Mouse (Mus musculus): ENCODE results near the gene Itpkb.
A peak's percentile ranks its signal among the peaks of the same experiment; 100 is the strongest.

Gene Itpkb

DNA sequence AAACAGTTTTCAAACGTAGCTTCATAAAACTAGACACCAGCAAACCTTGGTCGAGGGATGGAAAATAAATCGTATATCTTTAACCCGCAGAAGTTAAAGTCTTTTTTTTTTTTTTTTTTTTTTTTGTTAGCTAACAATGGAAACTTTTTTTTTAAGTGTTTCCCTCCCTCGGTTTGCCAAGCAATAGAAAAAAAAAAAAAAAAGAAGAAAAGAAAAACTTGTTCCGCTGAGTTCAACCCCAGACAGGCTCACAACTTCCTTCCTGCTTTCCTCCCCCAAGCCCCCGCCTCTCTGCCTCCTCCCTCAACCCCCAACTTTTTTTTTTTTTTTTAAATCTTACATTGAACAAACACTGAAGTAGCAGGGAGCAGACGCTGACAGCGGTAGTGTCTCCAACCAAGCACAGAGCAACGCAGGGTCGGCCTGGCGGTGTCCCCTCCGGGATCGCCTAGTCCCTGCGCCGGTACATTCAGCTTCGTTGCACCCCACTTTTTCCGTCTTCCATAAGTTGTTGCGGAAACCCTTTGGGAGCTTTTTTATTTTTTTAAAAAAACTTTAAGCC, at the start of gene Itpkb:
TSS of gene Itpkb (plus strand) at position 341 of the 562 bp plus-strand sequence.
- DNase-seq = peak; percentile 25

DNA sequence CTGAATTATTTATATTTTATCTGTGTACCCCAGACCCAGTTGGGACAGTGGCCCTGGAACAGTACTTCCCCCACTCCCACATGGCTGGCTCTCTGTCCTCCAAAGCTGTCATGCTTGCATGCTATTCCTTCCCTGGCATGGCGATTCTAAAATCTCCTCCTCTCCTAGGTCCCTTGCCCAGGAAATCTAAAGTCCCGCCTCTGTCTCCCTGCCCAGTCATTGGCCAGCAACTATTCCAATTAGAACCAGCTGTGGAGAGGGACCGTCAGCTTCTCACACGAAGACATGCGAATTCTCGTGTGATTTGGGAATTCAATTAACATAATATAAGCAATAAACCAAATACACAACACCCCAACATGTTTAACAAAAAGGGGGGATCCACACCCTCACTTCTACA, 47.7 kb upstream of the Itpkb start:
- no peak for DNase-seq

DNA sequence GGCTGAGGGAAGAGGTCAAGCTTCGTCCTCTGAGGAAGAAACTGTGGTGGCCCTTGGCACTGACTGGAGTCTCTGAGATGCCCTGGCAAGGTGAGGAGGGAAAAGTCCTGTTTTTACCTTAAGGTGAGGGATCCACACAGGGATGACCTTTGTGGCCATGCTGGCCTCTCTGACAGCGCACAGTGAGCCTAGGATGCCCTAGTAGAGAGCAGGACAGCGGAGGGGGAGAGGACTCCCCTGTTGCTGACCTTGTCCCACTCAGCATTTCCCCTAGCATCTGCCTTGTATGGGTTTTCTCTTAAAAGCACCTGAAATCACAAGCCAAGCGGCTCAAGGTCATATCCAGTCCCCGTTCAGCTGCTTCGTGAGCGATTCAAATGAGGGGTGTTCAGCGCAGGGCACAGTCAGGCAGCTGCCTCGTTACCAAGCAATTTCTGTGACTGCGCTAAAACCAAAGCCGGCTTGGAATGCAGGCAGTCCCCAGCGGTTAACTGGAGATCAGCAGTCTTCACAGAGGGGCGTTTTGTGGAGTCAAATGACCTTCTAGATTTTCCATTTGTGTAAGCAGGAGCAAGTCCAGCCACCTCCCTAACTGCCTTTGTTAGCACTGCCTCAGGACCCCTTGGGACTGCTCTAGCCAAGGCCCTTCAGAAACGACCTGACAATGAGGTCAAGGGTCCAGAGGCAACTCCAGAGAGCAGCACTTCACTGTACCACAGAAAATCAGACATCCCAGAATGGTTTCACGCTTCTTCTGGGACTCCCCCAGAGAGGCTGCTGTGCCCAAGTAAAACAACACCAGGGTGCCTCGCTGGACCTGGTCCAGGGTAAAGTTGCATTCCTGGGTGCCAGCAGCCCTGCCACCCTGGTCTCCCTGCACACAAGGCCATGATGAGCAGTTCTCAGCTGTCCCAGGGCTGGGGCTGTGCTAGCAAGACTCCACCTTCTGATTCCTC, 46.2 kb upstream of the Itpkb start:
- peak; percentile 37 for DNase-seq

DNA sequence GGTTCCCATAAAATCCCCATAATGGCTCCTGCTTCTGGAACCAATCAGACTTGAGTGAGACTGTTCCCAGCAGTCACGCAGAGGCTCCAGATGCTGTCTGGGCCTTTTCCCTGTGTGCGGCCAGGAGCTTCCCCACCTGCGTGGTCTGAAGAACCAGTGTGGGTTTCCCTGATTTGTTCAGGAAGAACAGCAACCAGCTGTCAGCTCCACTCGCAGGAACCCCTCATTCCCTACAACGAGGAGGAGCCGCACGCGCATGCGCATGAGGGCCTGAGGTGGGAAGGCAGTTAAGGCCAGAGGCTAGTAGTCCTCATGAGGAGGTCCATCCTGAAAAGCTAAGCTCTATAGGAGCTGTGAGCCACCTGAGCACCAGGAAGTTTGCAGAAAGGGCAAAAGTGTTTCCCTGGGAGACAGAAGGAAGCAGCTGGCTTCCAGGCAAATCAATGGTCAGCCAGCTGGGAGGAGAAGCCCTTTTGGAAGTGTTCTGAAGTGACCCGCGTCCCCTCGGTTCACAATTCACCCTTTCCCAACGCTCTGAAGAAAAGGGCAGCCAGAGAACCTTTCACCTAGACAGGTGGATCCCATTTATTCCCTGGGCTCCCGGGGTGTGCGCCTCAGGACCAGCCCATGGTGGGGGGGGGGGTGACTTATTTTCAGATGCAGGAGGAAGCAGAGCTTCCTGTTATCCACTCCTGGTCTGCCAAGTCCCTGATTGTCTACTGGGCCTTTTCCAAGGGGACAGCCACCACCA, 44.0 kb upstream of the Itpkb start:
- no peak for DNase-seq

DNA sequence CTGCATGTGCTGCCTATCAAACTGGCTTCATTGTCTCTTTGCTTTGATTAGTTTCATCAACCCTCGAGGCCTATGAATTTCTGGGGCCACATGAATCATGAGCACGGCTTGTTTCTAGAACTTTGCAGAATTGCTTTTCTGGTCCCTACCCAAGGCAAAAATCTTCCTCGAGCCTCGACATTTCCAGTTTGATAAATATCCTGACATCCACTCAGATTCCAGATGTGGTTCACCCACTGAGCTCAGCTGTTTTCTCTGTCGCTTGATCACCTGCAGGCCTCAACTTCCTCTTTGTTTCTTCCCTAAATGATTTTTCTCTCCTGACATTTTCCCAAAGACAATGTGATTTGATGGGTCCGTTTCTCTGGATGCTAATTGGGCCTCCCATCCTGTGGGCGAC, 42.1 kb upstream of the Itpkb start:
- DNase-seq = no peak

DNA sequence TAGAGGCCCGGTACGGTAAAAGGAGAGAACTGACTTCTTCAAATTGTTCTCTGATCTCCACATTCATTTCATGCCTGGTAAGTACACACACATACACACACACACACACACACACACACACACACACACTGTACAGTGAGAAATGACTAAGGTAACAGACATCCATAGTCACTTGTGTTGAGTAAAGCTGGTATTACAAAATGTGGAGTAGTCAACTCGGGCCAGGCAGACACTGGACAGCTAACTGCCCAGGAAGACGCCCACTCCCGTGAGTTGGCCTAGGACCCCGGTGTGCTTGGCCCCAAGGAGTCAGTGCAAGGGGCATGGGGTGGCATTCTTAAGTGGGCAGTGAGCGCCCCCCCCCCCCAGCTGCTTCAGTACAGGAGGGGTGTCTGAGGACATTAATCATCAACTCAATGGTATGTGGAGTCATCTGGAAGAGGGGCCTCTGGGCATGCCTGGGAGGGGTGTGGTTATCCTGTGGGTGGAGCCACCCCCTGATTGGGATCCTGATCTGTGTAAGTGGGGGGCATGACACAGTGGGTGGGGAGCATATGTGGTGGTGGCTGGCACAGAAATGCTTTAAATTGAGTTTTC, 41.3 kb upstream of the Itpkb start:
- DNase-seq = no peak

DNA sequence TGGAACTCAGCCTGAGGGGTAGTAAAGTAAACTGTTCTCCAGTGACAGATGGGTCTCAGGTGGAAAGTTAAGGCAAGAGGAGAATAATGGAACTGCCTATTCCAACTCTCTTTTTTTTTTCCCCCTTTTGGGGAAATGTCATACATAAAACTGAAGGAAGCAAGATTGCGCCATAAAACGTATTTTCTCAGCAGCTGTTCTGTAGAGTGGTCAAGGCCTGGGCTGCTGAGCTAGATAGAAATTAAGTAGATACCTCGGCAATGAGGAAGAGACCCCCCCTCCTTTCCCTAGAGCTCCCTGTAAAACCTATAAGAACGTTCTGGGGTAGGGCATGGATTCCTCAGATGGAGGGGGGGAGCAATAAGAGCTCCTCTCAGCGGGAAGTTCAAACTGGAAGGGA, 40.5 kb upstream of the Itpkb start:
- no peak for DNase-seq

DNA sequence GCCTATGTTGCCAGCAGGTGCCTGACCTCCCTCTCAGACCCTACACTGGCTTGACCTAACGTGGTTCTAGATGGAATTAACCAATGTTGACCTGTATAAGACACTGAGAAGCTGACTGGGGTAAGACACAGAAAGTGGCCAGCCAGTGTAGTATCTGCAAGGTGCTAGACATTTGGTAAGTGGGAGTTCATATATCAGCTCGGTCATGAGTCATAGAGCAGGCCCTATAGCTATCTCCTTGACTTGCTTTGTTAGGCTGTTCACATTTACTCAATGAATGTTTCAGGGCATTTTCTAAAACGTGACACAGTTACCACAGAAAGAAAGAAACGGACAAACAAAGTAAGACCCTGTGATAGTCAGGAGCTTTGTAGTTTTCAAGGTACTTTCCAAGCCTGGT, 39.9 kb upstream of the Itpkb start:
- DNase-seq = no peak

DNA sequence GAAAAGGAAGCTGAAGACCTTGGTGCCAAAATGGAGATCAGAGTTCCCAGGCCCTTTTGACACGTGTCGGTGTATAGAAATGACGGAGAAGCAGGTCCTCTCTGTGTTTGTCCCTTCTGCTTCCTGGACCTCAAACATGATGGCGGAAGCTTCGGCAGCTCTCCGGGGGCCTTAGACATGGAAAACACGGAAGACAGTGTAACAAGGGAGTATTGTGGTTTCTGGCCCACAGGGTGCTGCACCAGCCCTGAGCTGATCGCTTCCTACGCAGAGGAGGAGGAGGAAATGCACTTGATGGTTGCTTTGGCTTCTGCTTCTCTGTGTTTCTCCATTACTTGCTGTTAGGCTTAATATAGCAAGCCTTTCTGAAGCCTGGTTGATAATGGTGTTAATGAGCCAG, 34.2 kb upstream of the Itpkb start:
- no peak for DNase-seq

DNA sequence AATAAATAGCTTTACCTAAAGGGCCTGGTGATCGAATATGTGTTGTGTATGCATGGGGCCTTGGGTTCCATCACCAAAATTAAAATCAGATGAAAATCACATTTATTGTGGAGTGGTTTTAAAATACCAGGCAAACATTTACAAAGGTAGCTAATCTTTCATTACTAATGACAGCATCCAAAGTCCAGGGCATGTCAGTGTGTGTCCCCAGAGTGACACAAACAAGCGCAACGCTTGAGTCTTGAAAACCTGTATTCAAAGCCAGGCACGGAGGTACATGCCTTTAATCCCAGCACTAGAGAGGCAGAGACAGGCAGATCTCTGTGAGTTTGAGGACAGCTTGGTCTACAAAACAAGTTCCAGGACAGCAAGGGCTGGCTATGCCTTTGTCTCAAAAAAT, 30.6 kb upstream of the Itpkb start:
- no peak for DNase-seq

DNA sequence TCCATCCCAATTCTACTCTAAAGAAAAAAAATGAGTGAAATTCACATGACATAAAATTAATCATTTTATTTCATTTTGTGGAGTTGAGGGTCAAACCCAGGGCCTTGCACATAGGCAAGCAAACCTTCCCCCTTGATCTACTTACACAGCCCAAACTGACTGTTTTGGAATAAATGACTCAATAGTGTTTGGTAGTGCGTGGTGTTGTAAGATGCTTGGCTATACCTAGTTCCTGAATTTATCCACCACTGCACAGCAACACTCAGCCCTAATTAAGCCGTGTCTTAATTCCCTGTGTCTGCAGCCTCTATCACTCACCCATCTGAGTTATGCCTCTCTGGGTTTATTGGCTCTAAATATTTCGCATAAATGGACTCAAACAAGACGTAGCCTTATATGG, 30.0 kb upstream of the Itpkb start:
- DNase-seq = no peak

DNA sequence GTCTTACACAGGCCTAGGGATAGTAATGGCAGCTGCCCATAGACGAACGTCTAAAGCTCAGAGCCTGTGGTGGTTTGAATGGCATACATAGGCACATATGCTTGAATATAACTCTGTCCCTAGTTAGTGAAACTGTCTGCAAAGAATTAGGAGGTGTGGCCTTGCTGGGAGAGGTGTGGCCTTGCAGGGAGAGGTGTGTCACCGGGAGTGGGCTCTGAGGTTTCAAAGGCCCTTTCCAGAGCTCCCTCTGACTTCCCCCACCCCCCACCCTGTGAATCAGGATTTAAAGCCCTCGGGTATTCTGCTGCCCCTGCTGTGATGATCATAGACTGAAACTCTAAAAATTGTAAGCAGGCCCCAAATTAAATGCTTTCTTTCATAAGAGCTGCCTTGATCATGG, 29.3 kb upstream of the Itpkb start:
- no peak for DNase-seq

DNA sequence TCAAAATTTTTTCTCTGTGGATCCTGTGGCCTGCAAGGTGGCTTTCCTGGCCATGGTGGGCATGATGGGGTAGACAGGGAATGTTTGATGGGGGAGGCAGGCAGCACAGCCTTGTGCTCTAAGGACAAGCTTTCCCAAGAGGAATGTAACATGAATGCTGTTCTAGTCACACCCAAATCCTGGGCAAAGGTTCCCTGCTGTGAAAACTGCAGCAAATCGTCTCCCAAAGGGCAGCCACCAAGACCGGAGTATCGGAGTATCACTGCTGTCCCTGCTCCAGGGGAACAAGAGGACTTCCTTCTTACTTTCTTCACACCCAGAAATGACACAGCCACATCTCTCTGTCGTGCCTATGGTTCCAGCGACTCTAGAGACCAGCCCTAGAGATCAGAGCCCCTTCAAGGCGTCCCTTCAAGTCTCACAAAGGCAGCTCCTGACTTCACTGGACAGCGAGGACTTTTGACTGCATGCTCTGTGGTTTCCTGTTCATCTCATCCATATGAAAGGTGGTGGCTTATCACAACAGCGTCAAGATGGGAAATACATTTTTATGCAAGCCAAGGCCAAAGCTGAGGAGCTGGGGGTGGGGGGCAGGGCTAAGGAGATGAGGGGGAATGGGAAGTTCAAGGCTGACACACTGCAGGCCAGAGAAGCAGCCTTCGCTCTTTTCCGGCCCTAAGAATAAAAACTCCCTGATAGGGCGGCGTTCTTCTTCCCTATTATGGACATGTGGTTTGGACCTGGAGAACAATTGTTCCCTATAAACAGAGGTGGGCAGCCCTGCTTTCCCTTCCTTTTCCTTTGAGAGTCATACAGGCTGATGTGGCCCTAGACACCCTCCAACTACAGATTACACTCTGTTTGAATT, 27.8 kb upstream of the Itpkb start:
- DNase-seq = no peak

DNA sequence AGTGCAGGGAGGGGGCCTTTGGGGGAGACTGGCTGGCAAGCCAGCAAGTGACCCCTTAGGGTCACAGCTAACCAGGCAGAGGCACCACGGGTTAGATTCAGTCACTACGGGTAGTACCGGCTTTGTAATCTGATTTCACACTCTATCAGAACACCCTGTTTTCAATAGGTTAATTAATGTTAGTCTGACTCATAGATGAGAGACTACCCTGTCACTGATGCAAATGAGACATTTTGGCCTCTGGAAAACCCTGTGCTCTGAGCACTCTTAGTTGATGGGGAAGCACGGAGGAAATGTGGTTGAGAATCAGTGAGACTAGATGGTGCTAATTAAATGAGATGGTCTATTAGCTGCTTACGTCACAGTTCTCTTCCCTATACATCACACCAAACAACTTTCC, 26.7 kb upstream of the Itpkb start:
- no peak for DNase-seq

DNA sequence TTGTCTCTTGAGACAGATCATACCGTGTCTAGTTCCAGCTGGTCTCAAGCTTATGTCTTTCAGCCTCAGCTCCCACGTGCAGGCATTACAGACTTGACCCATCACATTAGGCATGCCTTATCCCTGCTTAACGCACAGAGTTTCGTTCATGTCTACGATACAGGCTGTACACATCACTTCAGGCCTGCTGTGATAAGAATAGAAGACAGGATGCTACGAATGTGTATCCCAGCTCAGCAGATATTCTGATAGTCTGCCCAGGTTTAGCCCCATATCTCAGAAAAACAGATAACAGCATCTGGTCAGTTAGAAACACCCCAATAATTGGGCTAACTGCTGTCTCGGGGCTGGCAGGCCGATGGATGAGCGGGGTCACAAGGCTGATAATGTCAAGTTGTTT, 23.4 kb upstream of the Itpkb start:
- DNase-seq = no peak

DNA sequence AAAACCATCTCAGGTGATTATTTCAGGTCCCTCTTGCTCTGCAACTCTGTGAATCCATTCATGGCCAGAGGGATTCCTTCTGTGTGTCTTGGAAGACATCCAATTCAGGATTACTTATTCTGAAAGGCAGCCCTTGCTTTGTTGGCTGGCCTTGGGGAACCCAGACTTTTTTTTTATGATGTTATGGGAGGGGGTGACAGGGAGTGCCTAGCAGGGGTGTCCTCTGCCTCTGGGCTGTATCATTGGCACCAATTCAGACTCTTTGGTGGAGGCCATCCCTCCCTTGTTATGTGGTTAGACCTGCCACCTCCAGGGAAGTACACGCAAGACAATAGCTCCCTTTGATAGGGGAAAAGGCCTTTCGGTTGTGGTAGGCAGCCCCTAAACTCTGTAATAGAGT, 22.6 kb upstream of the Itpkb start:
- DNase-seq = no peak

DNA sequence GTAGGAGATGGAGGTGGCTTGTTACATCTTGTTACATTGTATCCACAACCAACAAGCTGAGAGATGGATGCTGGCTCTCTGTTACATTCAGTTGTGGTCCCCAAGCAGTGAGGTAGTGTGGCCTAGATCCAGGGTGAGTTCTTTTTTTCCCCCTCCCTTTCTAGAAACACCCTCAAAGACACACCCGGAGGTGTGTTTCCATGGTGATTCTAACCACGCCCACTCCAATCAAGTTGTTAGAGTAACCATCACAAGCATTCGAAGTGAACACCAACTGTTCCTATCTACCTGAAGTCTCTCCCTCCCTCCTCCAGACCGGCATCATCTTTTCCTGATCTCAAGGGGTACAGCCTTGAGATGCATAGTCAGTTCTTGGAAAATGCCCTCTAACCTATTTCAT, 21.4 kb upstream of the Itpkb start:
- DNase-seq = no peak

DNA sequence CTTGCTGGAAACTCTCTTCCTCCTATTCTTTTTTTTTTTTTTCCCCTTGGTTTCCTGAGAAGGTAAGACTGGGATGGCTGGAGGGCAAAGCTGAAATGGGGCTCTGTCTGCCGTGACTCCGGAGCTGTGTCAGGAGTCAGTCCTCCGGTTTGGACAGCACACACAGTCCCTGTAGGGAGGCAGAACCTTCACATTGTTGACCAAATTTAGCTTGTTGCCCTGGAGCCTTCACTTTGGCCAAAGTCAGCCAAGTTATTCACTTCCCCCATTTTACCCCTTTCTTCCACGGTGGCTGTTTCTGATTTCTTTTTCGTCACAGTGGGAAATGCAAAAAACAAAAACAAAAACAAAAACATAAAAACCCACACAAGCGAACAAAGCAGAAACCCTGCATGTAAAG, 18.0 kb upstream of the Itpkb start:
- no peak for DNase-seq

DNA sequence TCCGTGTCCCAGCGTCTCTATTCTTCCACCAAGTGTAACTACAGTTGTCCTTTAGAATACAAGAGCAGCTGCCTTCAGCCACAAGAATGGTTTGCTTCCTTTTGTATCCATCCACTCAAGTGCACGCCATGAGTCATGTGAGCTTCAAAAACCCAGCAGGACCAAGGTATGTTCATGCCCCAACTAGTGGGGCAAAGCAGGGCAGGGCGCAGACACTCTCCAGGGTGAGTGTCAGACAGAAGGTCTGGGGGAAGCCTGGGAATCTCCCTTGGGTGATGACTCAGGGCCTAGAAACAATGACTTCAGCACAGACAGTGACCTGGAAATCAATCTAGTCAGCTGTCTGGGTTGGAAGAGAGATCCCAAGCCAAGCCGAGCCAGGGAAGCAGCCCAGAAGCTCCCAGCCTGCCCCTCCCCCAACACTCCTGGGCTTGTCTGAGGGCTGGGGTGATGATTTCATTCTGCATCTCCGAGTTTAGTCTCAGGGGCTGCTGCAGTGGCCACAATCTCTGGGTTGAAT, 17.4 kb upstream of the Itpkb start:
- DNase-seq = peak; percentile 27

DNA sequence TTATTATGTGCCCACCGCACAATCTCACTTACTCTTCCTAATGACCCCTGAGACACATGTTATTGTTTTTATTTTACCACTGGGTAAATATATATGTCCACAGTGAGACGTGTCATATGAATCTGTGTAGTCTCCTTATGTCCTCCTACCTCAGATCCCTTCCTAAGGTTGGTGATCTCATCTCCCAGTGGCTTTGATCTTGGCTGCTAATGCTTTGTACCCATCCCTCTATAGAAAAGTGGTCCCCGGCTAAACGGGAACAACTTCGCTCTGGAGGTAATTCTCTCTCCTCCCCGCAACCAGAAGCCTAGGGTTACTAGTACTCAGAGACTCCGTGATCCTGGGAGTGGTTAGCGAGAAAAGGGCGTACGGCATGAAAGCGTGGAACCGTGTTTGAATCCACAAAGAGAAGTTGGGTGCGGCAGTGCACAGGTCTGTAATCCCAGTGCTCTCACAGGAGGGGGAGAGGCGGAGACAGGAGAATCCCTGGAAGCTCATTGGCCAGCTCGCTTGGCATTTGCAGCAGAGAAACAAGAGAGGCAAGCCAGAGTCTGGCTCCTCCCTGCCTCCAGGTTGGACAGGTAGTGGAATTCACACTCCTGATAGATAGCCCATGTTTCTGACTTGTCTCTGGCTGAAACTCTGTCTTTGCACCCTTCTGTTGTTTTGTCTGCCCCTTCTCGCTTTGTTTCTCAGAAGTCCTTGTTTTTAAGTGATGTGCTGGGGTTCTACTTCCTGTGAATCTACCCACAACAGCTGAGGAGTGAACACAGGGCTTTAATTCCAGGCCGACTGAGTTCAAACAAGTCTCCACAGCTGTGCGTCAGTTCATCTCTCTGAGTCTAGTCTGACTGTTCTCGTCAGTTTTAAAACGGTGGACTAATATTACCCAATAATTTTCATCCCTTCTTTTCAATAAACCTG, 16.5 kb upstream of the Itpkb start:
- DNase-seq = peak; percentile 18

DNA sequence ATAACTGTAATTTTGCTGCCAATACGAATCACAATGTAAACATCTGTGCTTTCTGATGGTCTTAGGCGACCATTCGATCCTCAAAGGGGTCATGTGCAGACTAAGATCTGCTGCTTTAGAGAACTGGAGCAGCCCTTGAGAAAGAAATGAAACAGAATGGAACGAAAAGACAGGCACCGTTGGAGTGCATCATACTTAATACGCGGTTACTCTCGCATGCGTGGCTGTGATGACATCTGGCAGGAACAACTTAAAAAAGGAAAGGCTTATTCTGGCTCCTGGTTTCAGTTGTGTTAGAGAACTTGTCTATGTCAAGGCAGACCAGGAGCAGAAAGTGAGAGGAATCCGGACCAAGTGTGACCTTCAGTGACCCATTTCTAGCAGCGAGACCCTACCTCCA, 15.6 kb upstream of the Itpkb start:
- no peak for DNase-seq
